Mouse (Mus musculus) ES-E14 (cell line): ENCODE results near the gene Zfp36.
"Not testable (repeated sequence)": the region's sequence is repeated elsewhere in the genome, so short reads cannot be mapped to it uniquely, and the experiment has no call there.

Experiments
- CHD2 ChIP-seq: IDR thresholded peaks from 2 replicates; pipeline ENCODE4 v1.6.1; 2014; ENCODE audit warnings: mild to moderate bottlenecking, low read depth, low read length, inconsistent platforms
- HCFC1 ChIP-seq: IDR thresholded peaks from 2 replicates; pipeline ENCODE4 v1.6.1; 2012; ENCODE audit warnings: low read length, inconsistent platforms, borderline replicate concordance; ENCODE audit not compliant: insufficient read depth
- ZC3H11A ChIP-seq: IDR thresholded peaks from 2 replicates; pipeline ENCODE4 v1.6.1; 2012; ENCODE audit warnings: low read depth, mild to moderate bottlenecking, inconsistent platforms, low read length, borderline replicate concordance

DNA sequence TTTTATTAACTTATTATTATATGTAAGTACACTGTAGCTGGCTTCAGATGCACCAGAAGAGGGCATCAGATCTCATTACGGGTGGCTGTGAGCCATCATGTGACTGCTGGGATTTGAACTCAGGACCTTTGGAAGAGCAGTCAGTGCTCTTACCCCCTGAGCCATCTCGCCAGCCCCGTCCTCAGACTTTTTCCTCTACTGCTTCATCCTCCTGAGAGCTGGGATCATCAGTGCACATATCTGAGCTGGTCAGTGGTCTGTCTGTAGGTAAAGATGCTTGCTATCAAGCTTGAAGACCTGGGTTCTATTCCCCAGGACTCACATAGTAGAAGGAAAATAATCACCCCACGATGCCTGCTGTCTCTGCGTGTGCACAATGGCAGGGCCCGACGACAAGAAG is 7.3 kb upstream of the Zfp36 start:
- TF ChIP-seq HCFC1, CHD2, ZC3H11A: not testable (repeated sequence)
